Mouse (Mus musculus): Measurements from ENCODE around the gene Gimd1. TPM values are rescaled to one million over a fixed set of nuclear protein-coding genes. Genes with fewer than 3 reads are reported as not detected.

Gimd1 gene
- total RNA-seq, 2 experiments from 2014 or later, result not detected

Other genes starting within 250 kb of the Gimd1 start
- 7.1 and 11.2 TPM in 2 replicates for gene Tbck, start 54.3 kb downstream of the Gimd1 start, total RNA-seq (2015; ENCODE audit: low replicate concordance)
- gene Tbck, start 54.3 kb downstream of the Gimd1 start, total RNA-seq (2017; ENCODE audit: low replicate concordance), result 5.4 and 8.0 TPM in 2 replicates
- 16.9 and 35.6 TPM in 2 replicates for gene Aimp1, start 54.5 kb downstream of the Gimd1 start, total RNA-seq (2015; ENCODE audit: low replicate concordance)
- 16.0 and 29.3 TPM in 2 replicates for gene Aimp1, start 54.5 kb downstream of the Gimd1 start, total RNA-seq (2017; ENCODE audit: low replicate concordance)